Mouse (Mus musculus): Measurements from ENCODE around the gene Ost4. TPM values are rescaled to one million over a fixed set of nuclear protein-coding genes. Genes with fewer than 3 reads are reported as not detected.
A peak's percentile ranks its signal among the peaks of the same experiment; 100 is the strongest.

The Ost4 gene
- total and polyA plus RNA-seq, 2 experiments from 2014 or later: 280 to 334 TPM

- ATAC-seq (ENCODE audit: insufficient read depth, low read depth): peak; percentile 73
- TF ChIP-seq CTCF (IDR thresholded peaks at IDR 0.05; ENCODE audit: low read depth) (peak; percentile 78), EP300 (IDR thresholded peaks at IDR 0.05; ENCODE audit: low read depth) (no peak)
- Histone ChIP-seq H3K27ac (ENCODE audit: low read depth) (no peak overlapping the region), H3K4me2 (ENCODE audit: low read depth, low read length) (no peak overlapping the region), H3K4me3 (ENCODE audit: low read depth, low read length) (no peak overlapping the region), H3K36me3 (replicated peaks; ENCODE audit: control insufficient read depth, insufficient read depth, low read length) (no peaks in the 10 kb centered on the region), H3K27me3 (ENCODE audit: control insufficient read depth, insufficient read depth, low read length) (no peaks in the 10 kb centered on the region), H3K9me3 (replicated peaks; ENCODE audit: control insufficient read depth, low read length) (no peaks in the 10 kb centered on the region), H3K9ac (replicated peaks; ENCODE audit: low read depth, low read length) (no peak overlapping the region; the same call in 1 of the 2 replicates), H3K4me1 (ENCODE audit: control insufficient read depth, insufficient read depth) (no peaks in the 10 kb centered on the region; the same call in 1 of the 2 replicates)
- WGBS: 31% methylated on average over 4 of the region's 4 CpGs
- DNase-seq (ENCODE audit: low spot score): peak; percentile 67
Observed at GRCm38 (mm10) chr5:30930121-30930520, 22.5 kb upstream of the Ost4 start.

- Histone ChIP-seq H3K36me3 (replicated peaks; ENCODE audit: control insufficient read depth, insufficient read depth, low read length) (no peaks in the 10 kb centered on the region), H3K9me3 (replicated peaks; ENCODE audit: control insufficient read depth, low read length) (no peaks in the 10 kb centered on the region), H3K4me3 (ENCODE audit: low read depth, low read length) (no peak overlapping the region), H3K9ac (replicated peaks; ENCODE audit: low read depth, low read length) (no peak overlapping the region), H3K4me2 (ENCODE audit: low read depth, low read length) (no peak overlapping the region), H3K4me1 (ENCODE audit: control insufficient read depth, insufficient read depth) (no peaks in the 10 kb centered on the region; the same call in 1 of the 2 replicates), H3K27ac (ENCODE audit: low read depth) (no peak overlapping the region), H3K27me3 (ENCODE audit: control insufficient read depth, insufficient read depth, low read length) (no peaks in the 10 kb centered on the region)
- WGBS: 44% methylated on average over 7 of the region's 7 CpGs
- no peak for TF ChIP-seq CTCF (IDR thresholded peaks at IDR 0.05; ENCODE audit: low read depth)
- TF ChIP-seq EP300 (IDR thresholded peaks at IDR 0.05; ENCODE audit: low read depth): no peak
- ATAC-seq (ENCODE audit: insufficient read depth, low read depth): no peak
- peak; percentile 55 for DNase-seq (ENCODE audit: low spot score)
Observed at GRCm38 (mm10) chr5:30927945-30928529, 20.4 kb upstream of the Ost4 start.

- 68% methylated on average over 2 of the region's 2 CpGs for WGBS
- no peaks in the 10 kb centered on the region for H3K9me3 ChIP-seq (replicated peaks; ENCODE audit: control insufficient read depth, low read length)
- H3K4me3 ChIP-seq (ENCODE audit: low read depth, low read length): no peak overlapping the region
- peaks cover 6% of the 10 kb centered on the region; the same call in 1 of the 2 replicates for H3K4me1 ChIP-seq (ENCODE audit: control insufficient read depth, insufficient read depth)
- ATAC-seq (ENCODE audit: insufficient read depth, low read depth): no peak
- H3K27me3 ChIP-seq (ENCODE audit: control insufficient read depth, insufficient read depth, low read length): no peaks in the 10 kb centered on the region
- no peak overlapping the region for H3K27ac ChIP-seq (ENCODE audit: low read depth)
- H3K4me2 ChIP-seq (ENCODE audit: low read depth, low read length): no peak overlapping the region
- H3K36me3 ChIP-seq (replicated peaks; ENCODE audit: control insufficient read depth, insufficient read depth, low read length): no peaks in the 10 kb centered on the region
- H3K9ac ChIP-seq (replicated peaks; ENCODE audit: low read depth, low read length): no peak overlapping the region
- no peak for TF ChIP-seq EP300 (IDR thresholded peaks at IDR 0.05; ENCODE audit: low read depth)
- no peak for TF ChIP-seq CTCF (IDR thresholded peaks at IDR 0.05; ENCODE audit: low read depth)
- no peak for DNase-seq (ENCODE audit: low spot score)
Observed at GRCm38 (mm10) chr5:30926073-30926472, 18.5 kb upstream of the Ost4 start.

- Histone ChIP-seq H3K4me1 (ENCODE audit: control insufficient read depth, insufficient read depth) (peaks cover 6% of the 10 kb centered on the region; the same call in 1 of the 2 replicates), H3K4me3 (ENCODE audit: low read depth, low read length) (no peak overlapping the region), H3K9me3 (replicated peaks; ENCODE audit: control insufficient read depth, low read length) (no peaks in the 10 kb centered on the region), H3K27me3 (ENCODE audit: control insufficient read depth, insufficient read depth, low read length) (no peaks in the 10 kb centered on the region), H3K9ac (replicated peaks; ENCODE audit: low read depth, low read length) (no peak overlapping the region), H3K27ac (ENCODE audit: low read depth) (no peak overlapping the region), H3K4me2 (ENCODE audit: low read depth, low read length) (no peak overlapping the region), H3K36me3 (replicated peaks; ENCODE audit: control insufficient read depth, insufficient read depth, low read length) (no peaks in the 10 kb centered on the region; the same call in 1 of the 2 replicates)
- DNase-seq (ENCODE audit: low spot score): no peak
- TF ChIP-seq EP300 (IDR thresholded peaks at IDR 0.05; ENCODE audit: low read depth): no peak
- no peak for TF ChIP-seq CTCF (IDR thresholded peaks at IDR 0.05; ENCODE audit: low read depth)
- no peak for ATAC-seq (ENCODE audit: insufficient read depth, low read depth)
- 90% methylated on average over 5 of the region's 5 CpGs for WGBS
Observed at GRCm38 (mm10) chr5:30925217-30925616, 17.6 kb upstream of the Ost4 start.

GRCm38 (mm10) chr5:30924614-30925013 is 17.0 kb upstream of the Ost4 start:
- no peaks in the 10 kb centered on the region; the same call in 1 of the 2 replicates for H3K36me3 ChIP-seq (replicated peaks; ENCODE audit: control insufficient read depth, insufficient read depth, low read length)
- no peak for TF ChIP-seq EP300 (IDR thresholded peaks at IDR 0.05; ENCODE audit: low read depth)
- no peak for TF ChIP-seq CTCF (IDR thresholded peaks at IDR 0.05; ENCODE audit: low read depth)
- no peak overlapping the region for H3K4me2 ChIP-seq (ENCODE audit: low read depth, low read length)
- H3K4me1 ChIP-seq (ENCODE audit: control insufficient read depth, insufficient read depth): peaks cover 6% of the 10 kb centered on the region; the same call in 1 of the 2 replicates
- 81% methylated on average over 8 of the region's 8 CpGs for WGBS
- no peak overlapping the region for H3K27ac ChIP-seq (ENCODE audit: low read depth)
- H3K27me3 ChIP-seq (ENCODE audit: control insufficient read depth, insufficient read depth, low read length): no peaks in the 10 kb centered on the region
- ATAC-seq (ENCODE audit: insufficient read depth, low read depth) (no peak), DNase-seq (ENCODE audit: low spot score) (no peak)
- no peak overlapping the region for H3K4me3 ChIP-seq (ENCODE audit: low read depth, low read length)
- no peaks in the 10 kb centered on the region for H3K9me3 ChIP-seq (replicated peaks; ENCODE audit: control insufficient read depth, low read length)
- H3K9ac ChIP-seq (replicated peaks; ENCODE audit: low read depth, low read length): no peak overlapping the region

GRCm38 (mm10) chr5:30923119-30923518 is 15.5 kb upstream of the Ost4 start:
- 78% methylated on average over 6 of the region's 6 CpGs for WGBS
- Histone ChIP-seq H3K4me1 (ENCODE audit: control insufficient read depth, insufficient read depth) (peaks cover 6% of the 10 kb centered on the region; the same call in 1 of the 2 replicates), H3K27ac (ENCODE audit: low read depth) (no peak overlapping the region), H3K27me3 (ENCODE audit: control insufficient read depth, insufficient read depth, low read length) (no peaks in the 10 kb centered on the region), H3K4me2 (ENCODE audit: low read depth, low read length) (no peak overlapping the region), H3K4me3 (ENCODE audit: low read depth, low read length) (no peak overlapping the region), H3K36me3 (replicated peaks; ENCODE audit: control insufficient read depth, insufficient read depth, low read length) (peaks cover 10% of the 10 kb centered on the region; the same call in 1 of the 2 replicates), H3K9ac (replicated peaks; ENCODE audit: low read depth, low read length) (no peak overlapping the region), H3K9me3 (replicated peaks; ENCODE audit: control insufficient read depth, low read length) (no peaks in the 10 kb centered on the region)
- DNase-seq (ENCODE audit: low spot score) (no peak), ATAC-seq (ENCODE audit: insufficient read depth, low read depth) (no peak)
- TF ChIP-seq EP300 (IDR thresholded peaks at IDR 0.05; ENCODE audit: low read depth) (no peak), CTCF (IDR thresholded peaks at IDR 0.05; ENCODE audit: low read depth) (no peak)

All from heart, postnatal 0 days (tissue).